Mouse (Mus musculus) cerebellum, adult 2 months (tissue): ENCODE results near the gene Dlx4.

Source experiments
- CTCF ChIP-seq: fragments of 200-500 bp; IDR thresholded peaks from 2 replicates; pipeline ENCODE4 v1.5.1; 2011; ENCODE audit warnings: low read depth, mild to moderate bottlenecking, control low read depth, low read length, moderate library complexity, borderline replicate concordance; ENCODE audit not compliant: insufficient read depth
- POLR2A ChIP-seq: fragments of 200-500 bp; IDR thresholded peaks from 2 replicates; pipeline ENCODE4 v1.6.1; 2011; ENCODE audit warnings: low read length, control low read depth, borderline replicate concordance; ENCODE audit not compliant: insufficient read depth

DNA sequence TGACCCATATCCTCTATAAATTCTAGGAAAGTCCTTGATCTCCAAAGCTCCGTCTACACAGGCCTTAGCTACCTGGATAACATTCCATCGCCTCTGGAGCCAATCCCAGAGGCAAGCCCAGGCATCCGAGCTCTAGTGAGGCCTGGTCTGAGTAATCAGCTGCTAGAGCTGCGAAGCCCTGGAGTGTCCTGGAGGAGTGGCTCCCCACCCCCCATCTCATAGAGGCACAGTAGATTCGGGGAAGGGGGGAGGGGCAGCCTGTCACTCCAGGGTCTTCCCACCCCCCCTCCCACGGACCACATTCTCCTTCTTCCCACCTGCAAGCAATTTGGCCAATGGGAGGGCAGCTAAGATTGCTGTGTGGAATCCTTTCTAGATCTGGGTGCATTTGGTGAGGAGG is 8.8 kb downstream of the Dlx4 start:
- TF ChIP-seq CTCF: no peak
- TF ChIP-seq POLR2A: no peak
